Mouse (Mus musculus): ENCODE measurements around the gene E130218I03Rik. TPM values are rescaled to one million over a fixed set of nuclear protein-coding genes. Genes with fewer than 3 reads are reported as not detected.

The E130218I03Rik gene
- polyA plus RNA-seq, 1 experiment: not detected

- WGBS: 27% methylated on average over 22 of the region's 22 CpGs
- H3K27ac ChIP-seq (ENCODE audit: insufficient read depth, low read depth, low read length): peak overlapping the region; percentile 34; the same call in 1 of the 2 replicates
- peak overlapping the region; percentile 60 for H3K4me3 ChIP-seq (ENCODE audit: low read depth, low read length)
- H3K36me3 ChIP-seq (ENCODE audit: control insufficient read depth, insufficient read depth, low read length): no peaks in the 10 kb centered on the region
- peaks cover 47% of the 10 kb centered on the region for H3K27me3 ChIP-seq (ENCODE audit: control insufficient read depth, insufficient read depth, low read length)
- TF ChIP-seq POLR2A (IDR thresholded peaks at IDR 0.05; ENCODE audit: low read depth, low read length) (no peak), CTCF (IDR thresholded peaks at IDR 0.05; ENCODE audit: extremely low read depth, insufficient read length, insufficient replicate concordance, low read depth, low read length) (no peak)
- H3K4me1 ChIP-seq (ENCODE audit: control insufficient read depth, insufficient read depth, insufficient read length, low read length): peaks cover 15% of the 10 kb centered on the region
Observed at GRCm38 (mm10) chr4:134252131-134252910, 8.9 kb downstream of the E130218I03Rik start.

- no peaks in the 10 kb centered on the region for H3K36me3 ChIP-seq (ENCODE audit: control insufficient read depth, insufficient read depth, low read length)
- H3K27me3 ChIP-seq (ENCODE audit: control insufficient read depth, insufficient read depth, low read length): peaks cover 47% of the 10 kb centered on the region
- peaks cover 15% of the 10 kb centered on the region for H3K4me1 ChIP-seq (ENCODE audit: control insufficient read depth, insufficient read depth, insufficient read length, low read length)
- WGBS: 41% methylated on average over 15 of the region's 15 CpGs
- TF ChIP-seq POLR2A (IDR thresholded peaks at IDR 0.05; ENCODE audit: low read depth, low read length): no peak
- TF ChIP-seq CTCF (IDR thresholded peaks at IDR 0.05; ENCODE audit: extremely low read depth, insufficient read length, insufficient replicate concordance, low read depth, low read length): no peak
- peak overlapping the region; percentile 34 for H3K27ac ChIP-seq (ENCODE audit: insufficient read depth, low read depth, low read length)
- peak overlapping the region; percentile 60 for H3K4me3 ChIP-seq (ENCODE audit: low read depth, low read length)
Observed at GRCm38 (mm10) chr4:134252911-134253721, 9.7 kb downstream of the E130218I03Rik start.

- Histone ChIP-seq H3K27me3 (ENCODE audit: control insufficient read depth, insufficient read depth, low read length) (peaks cover 44% of the 10 kb centered on the region), H3K4me3 (ENCODE audit: low read depth, low read length) (peak within 1 kb of the TSS; percentile 60), H3K27ac (ENCODE audit: insufficient read depth, low read depth, low read length) (peak within 1 kb of the TSS; percentile 34), H3K4me1 (ENCODE audit: control insufficient read depth, insufficient read depth, insufficient read length, low read length) (peaks cover 15% of the 10 kb centered on the region), H3K36me3 (ENCODE audit: control insufficient read depth, insufficient read depth, low read length) (no peaks in the 10 kb centered on the region)
- WGBS: 5% methylated on average over 13 of the region's 13 CpGs
- no peak for TF ChIP-seq CTCF (IDR thresholded peaks at IDR 0.05; ENCODE audit: extremely low read depth, insufficient read length, insufficient replicate concordance, low read depth, low read length)
- no peak for TF ChIP-seq POLR2A (IDR thresholded peaks at IDR 0.05; ENCODE audit: low read depth, low read length)
Observed at GRCm38 (mm10) chr4:134253722-134254324, 10.4 kb downstream of the E130218I03Rik start, which contains the start of gene Grrp1. TSS of gene Grrp1 (minus strand) at chr4:134254106.

GRCm38 (mm10) chr4:134254835-134255234, 11.4 kb downstream of the E130218I03Rik start:
- Histone ChIP-seq H3K27ac (ENCODE audit: insufficient read depth, low read depth, low read length) (no peak overlapping the region), H3K4me3 (ENCODE audit: low read depth, low read length) (no peak overlapping the region), H3K27me3 (ENCODE audit: control insufficient read depth, insufficient read depth, low read length) (peaks cover 42% of the 10 kb centered on the region), H3K36me3 (ENCODE audit: control insufficient read depth, insufficient read depth, low read length) (no peaks in the 10 kb centered on the region), H3K4me1 (ENCODE audit: control insufficient read depth, insufficient read depth, insufficient read length, low read length) (peaks cover 12% of the 10 kb centered on the region)
- 58% methylated on average over 3 of the region's 3 CpGs for WGBS
- TF ChIP-seq CTCF (IDR thresholded peaks at IDR 0.05; ENCODE audit: extremely low read depth, insufficient read length, insufficient replicate concordance, low read depth, low read length) (no peak), POLR2A (IDR thresholded peaks at IDR 0.05; ENCODE audit: low read depth, low read length) (no peak)

GRCm38 (mm10) chr4:134255854-134256253, 12.4 kb downstream of the E130218I03Rik start:
- Histone ChIP-seq H3K36me3 (ENCODE audit: control insufficient read depth, insufficient read depth, low read length) (no peaks in the 10 kb centered on the region), H3K4me3 (ENCODE audit: low read depth, low read length) (no peak overlapping the region), H3K4me1 (ENCODE audit: control insufficient read depth, insufficient read depth, insufficient read length, low read length) (peaks cover 12% of the 10 kb centered on the region), H3K27me3 (ENCODE audit: control insufficient read depth, insufficient read depth, low read length) (peaks cover 32% of the 10 kb centered on the region), H3K27ac (ENCODE audit: insufficient read depth, low read depth, low read length) (peak overlapping the region; percentile 36; the same call in 1 of the 2 replicates)
- 68% methylated on average over 4 of the region's 4 CpGs for WGBS
- no peak for TF ChIP-seq POLR2A (IDR thresholded peaks at IDR 0.05; ENCODE audit: low read depth, low read length)
- no peak for TF ChIP-seq CTCF (IDR thresholded peaks at IDR 0.05; ENCODE audit: extremely low read depth, insufficient read length, insufficient replicate concordance, low read depth, low read length)

- peaks cover 6% of the 10 kb centered on the region for H3K4me1 ChIP-seq (ENCODE audit: control insufficient read depth, insufficient read depth, insufficient read length, low read length)
- peak overlapping the region; percentile 15; the same call in 1 of the 2 replicates for H3K4me3 ChIP-seq (ENCODE audit: low read depth, low read length)
- 72% methylated on average over 19 of the region's 19 CpGs for WGBS
- 0 out of 2 replicates have a peak overlapping the region, but pooled peaks have one; percentile 36 for H3K27ac ChIP-seq (ENCODE audit: insufficient read depth, low read depth, low read length)
- no peaks in the 10 kb centered on the region for H3K36me3 ChIP-seq (ENCODE audit: control insufficient read depth, insufficient read depth, low read length)
- H3K27me3 ChIP-seq (ENCODE audit: control insufficient read depth, insufficient read depth, low read length): peaks cover 24% of the 10 kb centered on the region
- TF ChIP-seq POLR2A (IDR thresholded peaks at IDR 0.05; ENCODE audit: low read depth, low read length) (no peak), CTCF (IDR thresholded peaks at IDR 0.05; ENCODE audit: extremely low read depth, insufficient read length, insufficient replicate concordance, low read depth, low read length) (no peak)
Observed at GRCm38 (mm10) chr4:134256407-134257197, 13.1 kb downstream of the E130218I03Rik start.
